Mouse (Mus musculus): ENCODE measurements around the gene Higd1a.
A peak's percentile ranks its signal among the peaks of the same experiment; 100 is the strongest.

Higd1a gene

GRCm38 (mm10) chr9:121880840-121881239, 22.7 kb upstream of the Higd1a start:
- DNase-seq (ENCODE audit: low spot score) = no peak

- peak; percentile 59 for DNase-seq (ENCODE audit: low spot score)
Measured at GRCm38 (mm10) chr9:121877052-121877740, 19.0 kb upstream of the Higd1a start.

DNA sequence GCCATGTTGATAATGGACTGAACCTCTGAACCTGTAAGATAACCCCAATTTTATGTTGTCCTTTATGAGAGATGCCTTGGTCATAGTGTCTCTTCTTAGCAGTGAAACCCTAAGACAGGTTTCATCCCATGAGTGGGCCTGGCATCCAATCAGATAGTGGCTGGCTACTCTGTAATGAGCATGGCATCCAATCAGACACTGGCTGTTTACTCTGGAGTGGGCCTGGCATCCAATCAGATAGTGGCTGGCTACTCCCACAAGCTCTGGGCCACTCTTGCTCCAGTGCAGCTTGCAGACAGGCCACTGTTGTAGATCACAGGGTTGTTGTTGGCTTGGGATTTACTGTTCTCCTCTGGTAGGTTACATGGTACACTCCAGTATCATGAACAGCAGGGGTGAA, 15.4 kb upstream of the Higd1a start:
- DNase-seq (ENCODE audit: low spot score) = no peak

DNA sequence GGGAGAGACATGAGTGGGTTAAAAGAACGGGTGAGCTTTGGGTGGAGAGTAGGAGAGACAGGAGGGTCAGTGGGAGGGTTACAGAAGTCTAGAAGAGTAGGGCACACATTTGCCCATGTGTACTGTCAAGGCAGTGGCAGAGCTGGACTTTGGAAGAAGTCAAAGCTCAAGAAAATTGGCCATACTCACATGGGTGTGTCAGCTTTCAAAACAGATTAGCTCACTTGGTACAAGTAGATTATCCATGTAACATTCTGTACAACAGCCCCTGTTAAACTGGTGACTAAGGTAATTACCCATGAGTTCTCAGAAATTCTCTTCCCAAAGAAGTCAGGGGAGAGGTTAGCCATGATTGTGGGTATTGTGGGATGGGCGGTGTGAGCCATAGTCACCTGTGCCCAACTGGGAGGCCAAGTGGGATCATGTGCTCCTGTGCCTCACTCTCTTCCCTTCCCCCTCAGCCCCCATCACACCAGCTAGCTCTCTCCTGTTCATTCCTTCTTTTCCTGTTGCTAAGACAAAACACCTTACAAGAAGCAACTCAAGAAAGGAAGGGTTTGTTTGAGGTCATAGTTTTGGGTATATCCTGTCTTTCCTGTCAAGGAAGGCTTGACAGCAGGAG, 14.0 kb upstream of the Higd1a start:
- DNase-seq (ENCODE audit: low spot score) = no peak

DNA sequence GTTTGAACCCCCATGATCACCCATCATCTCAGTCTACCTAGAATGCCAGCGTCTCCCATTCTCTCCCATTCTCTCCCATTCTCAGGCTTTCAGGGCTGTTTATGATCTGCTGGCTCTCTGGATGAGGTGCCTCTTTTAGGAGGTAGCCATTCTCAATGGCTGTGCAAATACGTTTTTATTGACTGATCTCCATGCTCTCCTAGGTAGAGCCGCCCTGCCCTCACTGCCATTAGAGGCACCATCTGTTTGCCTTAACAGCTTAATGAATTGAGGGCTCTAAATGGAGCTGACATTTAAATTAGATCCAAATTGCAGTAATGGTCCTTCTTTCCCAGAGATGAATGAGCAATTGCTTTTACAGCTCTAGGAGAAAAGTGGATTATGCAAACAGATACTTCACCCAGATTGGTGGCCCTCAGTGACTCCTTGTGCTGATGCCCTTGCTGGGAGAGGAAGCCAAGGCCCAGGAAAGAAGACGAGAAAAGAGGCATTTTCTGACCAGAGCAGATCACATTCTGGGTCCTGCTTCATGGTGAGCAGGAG, 11.9 kb upstream of the Higd1a start:
- DNase-seq (ENCODE audit: low spot score) = no peak

DNA sequence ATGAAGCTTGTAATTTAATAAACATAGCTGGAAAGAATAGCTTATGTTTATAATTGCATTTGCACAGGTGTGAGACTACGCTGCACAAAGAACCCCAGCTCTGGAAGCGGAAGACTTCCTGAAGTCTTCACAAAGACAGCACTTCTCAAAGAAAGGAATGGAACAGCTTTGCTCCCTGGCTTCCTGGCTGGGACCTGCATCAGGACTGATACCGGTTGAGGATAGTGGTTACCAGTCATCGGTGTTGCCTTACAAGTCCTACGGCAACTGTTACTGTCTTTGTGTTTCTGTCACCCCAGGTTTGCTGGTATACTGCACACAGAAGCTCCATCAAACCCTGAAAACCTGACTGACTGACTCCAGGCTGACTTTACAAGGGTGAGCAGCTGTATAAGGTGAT, 11.3 kb upstream of the Higd1a start:
- DNase-seq (ENCODE audit: low spot score) = no peak

GRCm38 (mm10) chr9:121868236-121868635, 10.1 kb upstream of the Higd1a start:
- DNase-seq (ENCODE audit: low spot score) = no peak

GRCm38 (mm10) chr9:121867632-121868031, 9.5 kb upstream of the Higd1a start:
- DNase-seq (ENCODE audit: low spot score) = no peak

- no peak for DNase-seq (ENCODE audit: low spot score)
Measured at GRCm38 (mm10) chr9:121865425-121866008, 7.4 kb upstream of the Higd1a start.

- no peak for DNase-seq (ENCODE audit: low spot score)
Measured at GRCm38 (mm10) chr9:121864837-121865236, 6.7 kb upstream of the Higd1a start.

DNA sequence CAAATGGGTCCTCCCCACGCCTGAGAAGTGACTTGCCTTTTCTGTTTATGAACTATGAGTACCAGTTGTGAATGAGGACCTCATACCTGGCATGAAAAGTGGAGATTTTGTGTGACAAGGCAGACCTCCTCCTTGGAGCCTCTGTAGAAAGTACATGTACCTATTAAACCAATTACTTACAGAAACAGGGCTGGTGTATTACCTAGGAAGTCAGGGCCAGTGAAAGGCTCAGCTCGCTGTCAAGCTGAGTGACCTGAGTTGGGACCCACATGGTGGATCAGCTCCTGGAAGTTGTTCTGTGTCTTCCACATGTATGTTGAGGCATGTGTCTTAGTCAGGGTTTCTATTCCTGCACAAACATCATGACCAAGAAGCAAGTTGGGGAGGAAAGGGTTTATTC, 2.8 kb upstream of the Higd1a start:
- no peak for DNase-seq (ENCODE audit: low spot score)

- no peak for DNase-seq (ENCODE audit: low spot score)
Measured at GRCm38 (mm10) chr9:121859345-121859744, 1.2 kb upstream of the Higd1a start.

DNA sequence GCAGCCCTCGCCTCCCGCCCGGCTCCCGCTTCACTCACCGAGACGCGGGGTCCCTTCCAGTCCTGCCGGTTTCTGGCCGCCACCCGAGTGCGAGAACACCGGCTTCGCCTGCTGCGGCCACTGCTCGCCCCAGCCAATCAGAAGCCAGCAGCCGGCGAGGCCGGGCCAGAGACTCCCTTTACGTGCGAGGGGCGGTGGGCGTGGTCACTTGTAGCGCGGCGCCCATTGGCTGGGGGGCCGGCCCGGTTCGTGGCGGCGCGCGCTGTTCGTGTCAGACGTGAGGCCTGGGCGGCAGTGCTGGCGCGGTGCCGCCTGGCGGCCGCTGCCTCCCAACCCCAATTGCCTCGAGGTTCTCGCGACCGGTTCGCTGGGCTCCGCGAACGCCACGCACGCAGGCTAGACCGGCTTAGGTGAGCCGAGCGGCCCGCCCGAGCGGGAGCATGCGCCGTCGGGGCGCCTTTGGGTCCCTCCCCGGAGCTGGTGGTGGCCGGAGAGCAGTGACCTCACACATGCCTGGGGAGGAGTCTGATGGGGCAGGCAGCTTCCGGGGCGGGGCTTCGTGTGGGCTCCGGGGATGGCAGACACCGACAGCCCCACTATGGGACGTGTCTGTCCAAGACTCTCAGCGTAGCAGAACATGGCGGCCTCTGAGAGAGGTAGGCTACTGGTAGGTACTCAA, 549 bp downstream of the Higd1a start:
- DNase-seq (ENCODE audit: low spot score) = peak; percentile 97

DNA sequence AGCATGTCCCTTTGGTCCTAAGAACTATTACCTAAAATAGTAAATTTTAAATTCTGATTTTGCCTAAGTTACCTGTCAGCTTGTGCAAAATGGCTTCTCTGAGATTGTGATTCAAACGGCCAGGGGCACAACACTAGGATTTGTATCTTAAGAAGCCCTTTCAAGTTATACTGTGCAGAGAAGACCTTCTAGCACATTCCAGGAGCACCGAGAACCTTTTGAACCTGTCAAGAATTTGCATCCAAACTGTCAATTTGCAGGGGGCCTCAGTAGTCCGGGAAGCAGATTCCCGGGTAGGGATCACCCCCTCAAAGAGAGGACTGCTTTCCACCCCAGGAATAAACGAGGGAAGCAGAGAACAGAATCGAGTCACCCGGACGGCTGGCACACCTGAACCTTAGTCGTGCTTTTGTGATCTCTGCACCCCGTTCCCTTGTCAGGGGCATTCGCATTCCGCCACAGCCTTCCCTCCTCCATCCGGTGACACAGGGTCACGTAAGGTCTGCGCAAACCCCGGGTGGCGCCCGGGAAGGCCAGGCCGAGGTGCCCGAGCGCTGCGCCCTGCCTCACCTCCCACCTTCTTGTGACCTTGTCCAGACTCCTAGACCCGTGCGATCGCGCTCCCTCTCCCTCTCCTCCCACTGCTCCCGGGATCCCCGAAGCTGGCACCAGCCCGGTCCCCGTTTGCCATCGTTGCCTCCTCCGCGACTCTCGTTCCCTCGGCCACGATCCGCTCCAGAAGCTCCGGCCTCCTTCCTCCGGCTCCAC, 1.3 kb downstream of the Higd1a start:
- DNase-seq (ENCODE audit: low spot score) = no peak

- DNase-seq (ENCODE audit: low spot score) = no peak
Measured at GRCm38 (mm10) chr9:121854246-121854645, 3.9 kb downstream of the Higd1a start.

- DNase-seq (ENCODE audit: low spot score) = no peak
Measured at GRCm38 (mm10) chr9:121847842-121848241, 10.3 kb downstream of the Higd1a start.

GRCm38 (mm10) chr9:121847138-121847537, 11.0 kb downstream of the Higd1a start:
- DNase-seq (ENCODE audit: low spot score) = no peak

GRCm38 (mm10) chr9:121846526-121847118, 11.5 kb downstream of the Higd1a start:
- no peak for DNase-seq (ENCODE audit: low spot score)

DNA sequence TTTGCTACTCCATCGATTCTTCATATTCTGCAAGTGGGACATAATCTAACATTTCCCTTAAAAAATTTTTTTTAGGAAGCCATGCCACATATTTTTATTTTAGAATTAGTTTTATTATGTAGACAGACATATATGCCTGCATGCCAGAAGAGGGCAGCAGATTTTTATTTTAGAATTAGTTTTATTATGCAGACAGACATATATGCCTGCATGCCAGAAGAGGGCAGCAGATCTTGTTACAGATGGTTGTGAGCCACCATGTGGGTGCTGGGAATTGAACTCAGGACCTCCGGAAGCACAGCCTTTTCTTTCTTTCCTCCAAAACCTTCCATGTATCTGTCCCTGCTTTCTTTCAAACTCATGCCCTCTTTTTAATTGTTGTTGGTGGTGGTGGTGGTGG, 15.2 kb downstream of the Higd1a start:
- DNase-seq (ENCODE audit: low spot score) = no peak

GRCm38 (mm10) chr9:121839622-121839965, 18.6 kb downstream of the Higd1a start:
- DNase-seq (ENCODE audit: low spot score) = no peak

DNA sequence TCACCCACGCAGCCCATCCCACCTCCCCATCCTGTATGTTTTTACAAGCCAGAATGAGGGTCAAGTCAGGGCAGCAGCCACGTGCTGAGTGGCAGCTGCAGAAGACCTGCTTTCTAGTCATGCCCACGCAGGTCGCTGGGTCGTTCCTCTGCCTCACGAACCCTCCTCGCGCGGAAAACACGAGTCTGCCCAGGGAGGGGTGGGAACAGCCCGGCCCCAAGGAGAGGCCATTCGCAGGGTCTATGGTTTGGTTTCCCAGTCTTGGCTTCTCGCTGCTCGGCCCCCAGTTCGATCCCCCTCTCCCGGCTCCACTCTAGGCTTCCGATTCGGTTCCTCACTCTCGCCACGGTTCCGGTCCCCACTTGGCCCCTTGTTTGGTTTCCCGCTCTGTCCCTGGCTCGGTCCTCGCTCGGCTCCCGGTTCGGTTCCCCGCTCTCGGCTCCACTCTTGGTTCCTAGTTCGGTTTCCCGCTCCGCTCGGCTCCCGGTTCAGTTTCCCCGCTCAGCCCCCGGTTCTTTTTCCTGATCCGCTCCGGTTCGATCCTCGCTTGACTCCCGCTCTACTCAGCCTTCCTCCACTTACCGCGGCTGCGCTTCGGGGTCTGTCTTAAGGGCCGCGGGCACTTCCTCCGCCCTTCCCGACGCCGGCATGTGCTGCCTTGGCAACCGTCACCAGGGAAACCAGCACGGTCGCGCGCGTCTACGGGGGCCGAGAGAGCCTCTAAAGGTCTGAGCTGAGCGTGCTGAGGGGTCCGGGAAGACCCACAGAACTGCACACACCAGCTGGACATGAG, 19.1 kb downstream of the Higd1a start, which contains the start of gene Ccdc13:
Gene Ccdc13 (minus strand): TSS at position 633 of the 793 bp plus-strand sequence.
- peak; percentile 75 for DNase-seq (ENCODE audit: low spot score)
